8 mouse cellular contexts compared by ENCODE assay signal in the genomic region with DNA sequence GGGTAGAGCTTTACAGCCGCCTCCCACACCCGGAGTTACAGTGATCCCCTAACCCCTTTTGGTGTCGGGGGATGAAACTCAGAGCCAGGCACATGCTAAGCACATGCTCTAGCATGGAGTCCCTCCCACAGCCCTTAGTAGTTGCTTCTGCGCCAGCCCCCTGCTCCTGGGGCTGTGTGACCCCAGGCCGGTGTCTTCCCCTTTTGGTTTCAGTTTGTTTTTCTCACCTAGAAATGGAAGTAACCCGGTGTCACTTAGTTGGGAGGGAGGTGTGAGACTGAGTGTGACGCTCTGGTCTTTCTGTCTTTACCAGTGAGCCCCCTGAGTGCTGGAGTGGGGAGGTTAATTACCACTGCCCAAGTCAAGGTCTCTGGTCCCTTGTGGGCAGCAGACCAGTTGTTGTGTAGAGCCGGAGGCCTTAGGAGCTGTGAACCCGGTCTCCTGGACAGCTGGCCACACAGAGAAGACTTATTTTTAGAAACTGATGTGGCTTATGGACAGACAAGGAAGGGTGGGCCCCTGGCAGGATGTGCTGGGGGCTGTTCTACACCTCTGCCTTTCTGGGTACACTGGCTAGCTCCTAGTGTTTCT. TPM values are rescaled to one million over a fixed set of nuclear protein-coding genes. Genes with fewer than 3 reads are reported as not detected.
DNase-seq lines count a peak whose midpoint lies in the region; ATAC-seq and TF ChIP-seq lines count a peak whose summit lies in the region.

No protein-coding gene starts in this region.

- H3K27ac ChIP-seq in thymus, adult 2 months (ENCODE audit: control insufficient read depth, insufficient read depth, low read length), result peak overlapping the region; percentile 61; the same call in 1 of the 2 replicates
- no peak overlapping the region for H3K27ac ChIP-seq in forebrain, embryonic 15.5 days (replicated peaks)
- H3K27ac ChIP-seq in hindbrain, embryonic 13.5 days, result no peak overlapping the region
- H3K27ac ChIP-seq in liver, postnatal 0 days (ENCODE audit: low read depth), result peak overlapping the region; percentile 56

- peak; percentile 30 for DNase-seq in thymus, adult 2 months
- DNase-seq in thymus, adult 18-20 months, result no peak
- peak; percentile 46 for DNase-seq in liver, postnatal 0 days
- no peak for DNase-seq in adrenal gland, adult 18-20 months (ENCODE audit: low spot score in 2 of 2)
- DNase-seq in urinary bladder, adult 18-20 months (ENCODE audit: low spot score in 2 of 2), result no peak

- no peak for ATAC-seq in forebrain, embryonic 15.5 days (replicated peaks)
- ATAC-seq in hindbrain, embryonic 13.5 days (ENCODE audit: low FRiP score), result 0 out of 2 replicates have a peak, but pooled peaks have one; percentile 1
- peak; percentile 17; the same call in 1 of the 2 replicates for ATAC-seq in liver, postnatal 0 days
- ATAC-seq in neutrophil, adult 5-6 weeks (ENCODE audit: extremely low read depth, insufficient number of reproducible peaks, low FRiP score, poor library complexity, severe bottlenecking), result peak; percentile 57

- no peak for TF ChIP-seq POLR2A in thymus, adult 2 months (IDR thresholded peaks at IDR 0.05; ENCODE audit: control insufficient read depth, extremely low read depth, insufficient read depth, low read length, poor library complexity)

- no peaks in the 10 kb centered on the region for H3K27me3 ChIP-seq in thymus, adult 2 months (ENCODE audit: control insufficient read depth, insufficient read depth, low read length)
- no peaks in the 10 kb centered on the region for H3K27me3 ChIP-seq in forebrain, embryonic 15.5 days
- peaks cover 13% of the 10 kb centered on the region; the same call in 1 of the 2 replicates for H3K27me3 ChIP-seq in hindbrain, embryonic 13.5 days
- 0 out of 2 replicates have a peak, but pooled peaks cover 4% of the 10 kb centered on the region for H3K27me3 ChIP-seq in liver, postnatal 0 days (ENCODE audit: insufficient read depth, low read length)

- TF ChIP-seq CTCF in thymus, adult 2 months (IDR thresholded peaks at IDR 0.05; ENCODE audit: borderline replicate concordance, control insufficient read depth, extremely low read depth, insufficient read depth, low read length, poor library complexity), result no peak
- TF ChIP-seq CTCF in liver, postnatal 0 days (IDR thresholded peaks at IDR 0.05; ENCODE audit: low read depth), result no peak

- H3K9ac ChIP-seq in forebrain, embryonic 15.5 days (replicated peaks), result peak overlapping the region; percentile 64; the same call in 1 of the 2 replicates
- peak overlapping the region; percentile 82 for H3K9ac ChIP-seq in hindbrain, embryonic 13.5 days
- H3K9ac ChIP-seq in liver, postnatal 0 days (replicated peaks), result peak overlapping the region; percentile 68

- WGBS in thymus, adult 2 months, result 4% methylated on average over 9 of the region's 9 CpGs
- 52% methylated on average over 9 of the region's 9 CpGs for WGBS in forebrain, embryonic 15.5 days
- WGBS in hindbrain, embryonic 13.5 days, result 55% methylated on average over 9 of the region's 9 CpGs
- WGBS in liver, postnatal 0 days (ENCODE audit: insufficient replicate concordance), result 12% methylated on average over 9 of the region's 9 CpGs

- H3K4me3 ChIP-seq in thymus, adult 2 months (ENCODE audit: control insufficient read depth, insufficient read depth, low read length), result peak overlapping the region; percentile 67
- peak overlapping the region; percentile 56 for H3K4me3 ChIP-seq in forebrain, embryonic 15.5 days
- H3K4me3 ChIP-seq in hindbrain, embryonic 13.5 days, result peak overlapping the region; percentile 54
- peak overlapping the region; percentile 63 for H3K4me3 ChIP-seq in liver, postnatal 0 days (ENCODE audit: low read depth, low read length)

- H3K4me2 ChIP-seq in forebrain, embryonic 15.5 days (replicated peaks), result peak overlapping the region; percentile 61
- peak overlapping the region; percentile 62 for H3K4me2 ChIP-seq in hindbrain, embryonic 13.5 days
- H3K4me2 ChIP-seq in liver, postnatal 0 days (ENCODE audit: low read depth, low read length), result peak overlapping the region; percentile 92

- no peaks in the 10 kb centered on the region for H3K36me3 ChIP-seq in thymus, adult 2 months (ENCODE audit: control insufficient read depth, insufficient read depth, low read length)
- no peaks in the 10 kb centered on the region for H3K36me3 ChIP-seq in forebrain, embryonic 15.5 days
- H3K36me3 ChIP-seq in hindbrain, embryonic 13.5 days, result no peaks in the 10 kb centered on the region
- no peaks in the 10 kb centered on the region for H3K36me3 ChIP-seq in liver, postnatal 0 days (replicated peaks; ENCODE audit: insufficient read depth, low read length)

- no peak for TF ChIP-seq EP300 in liver, postnatal 0 days (IDR thresholded peaks at IDR 0.05; ENCODE audit: low read depth)

- no peaks in the 10 kb centered on the region for H3K9me3 ChIP-seq in forebrain, embryonic 15.5 days
- no peaks in the 10 kb centered on the region for H3K9me3 ChIP-seq in hindbrain, embryonic 13.5 days
- H3K9me3 ChIP-seq in liver, postnatal 0 days (ENCODE audit: low read length), result no peaks in the 10 kb centered on the region

- H3K4me1 ChIP-seq in thymus, adult 2 months (replicated peaks; ENCODE audit: control insufficient read depth, insufficient read depth, low read length), result peaks cover 22% of the 10 kb centered on the region
- H3K4me1 ChIP-seq in forebrain, embryonic 15.5 days, result peaks cover 32% of the 10 kb centered on the region
- peaks cover 43% of the 10 kb centered on the region for H3K4me1 ChIP-seq in hindbrain, embryonic 13.5 days (replicated peaks)
- peaks cover 23% of the 10 kb centered on the region for H3K4me1 ChIP-seq in liver, postnatal 0 days (ENCODE audit: insufficient read depth)

RNA-seq across cellular contexts. Expression of a gene that starts 0.9 kb away (rescaled TPM):
- 29.3 and 34.1 TPM in 2 replicates for polyA plus RNA-seq in thymus, adult 2 months (2012; rRNA removed)
- 25.9 and 26.4 TPM in 2 replicates for polyA plus RNA-seq in forebrain, embryonic 15.5 days (2015; fragmentation: Nextera tagmentation; extraction: Ambion mirVana)
- 22.8 and 23.4 TPM in 2 replicates for polyA plus RNA-seq in hindbrain, embryonic 13.5 days (2015; fragmentation: Nextera tagmentation; extraction: Ambion mirVana)
- polyA plus RNA-seq in liver, postnatal 0 days (2015; fragmentation: Nextera tagmentation; extraction: Ambion mirVana), result 4.3 and 5.8 TPM in 2 replicates
- total RNA-seq in neutrophil, adult 5-6 weeks (2017), result 13.6 and 16.9 TPM in 2 replicates
- 10 to 100 TPM in 1 of 2 experiments, 1 to 10 TPM in 1; 6.6 to 11.4 TPM for total RNA-seq in adrenal gland, adult 18-20 months (2021)

RNA-seq across cellular contexts. Expression of a gene that starts 11.7 kb away (rescaled TPM):
- 18.1 and 25.9 TPM in 2 replicates for polyA plus RNA-seq in thymus, adult 2 months (2012; rRNA removed)
- 16.6 and 19.3 TPM in 2 replicates for polyA plus RNA-seq in forebrain, embryonic 15.5 days (2015; fragmentation: Nextera tagmentation; extraction: Ambion mirVana)
- 13.1 and 13.5 TPM in 2 replicates for polyA plus RNA-seq in hindbrain, embryonic 13.5 days (2015; fragmentation: Nextera tagmentation; extraction: Ambion mirVana)
- 14.0 and 15.9 TPM in 2 replicates for polyA plus RNA-seq in liver, postnatal 0 days (2015; fragmentation: Nextera tagmentation; extraction: Ambion mirVana)
- total RNA-seq in neutrophil, adult 5-6 weeks (2017), result 4.7 and 5.4 TPM in 2 replicates
- total RNA-seq in adrenal gland, adult 18-20 months (2021), result 10 to 100 TPM; 52.4 to 67.9 TPM

RNA-seq across cellular contexts. Expression of a gene that starts 12.3 kb away (rescaled TPM):
- not detected in 2 replicates for polyA plus RNA-seq in thymus, adult 2 months (2012; rRNA removed)
- polyA plus RNA-seq in forebrain, embryonic 15.5 days (2015; fragmentation: Nextera tagmentation; extraction: Ambion mirVana), result 0.23 and 0.24 TPM in 2 replicates
- 0.53 and 0.56 TPM in 2 replicates for polyA plus RNA-seq in hindbrain, embryonic 13.5 days (2015; fragmentation: Nextera tagmentation; extraction: Ambion mirVana)
- not detected in 2 replicates for polyA plus RNA-seq in liver, postnatal 0 days (2015; fragmentation: Nextera tagmentation; extraction: Ambion mirVana)
- not detected in 2 replicates for total RNA-seq in neutrophil, adult 5-6 weeks (2017)
- not detected for total RNA-seq in adrenal gland, adult 18-20 months (2021)

RNA-seq across cellular contexts. Expression of a gene that starts 13.2 kb away (rescaled TPM):
- 0.92 and 1.1 TPM in 2 replicates for polyA plus RNA-seq in thymus, adult 2 months (2012; rRNA removed)
- polyA plus RNA-seq in forebrain, embryonic 15.5 days (2015; fragmentation: Nextera tagmentation; extraction: Ambion mirVana), result 3.5 and 4.2 TPM in 2 replicates
- 9.0 and 9.6 TPM in 2 replicates for polyA plus RNA-seq in hindbrain, embryonic 13.5 days (2015; fragmentation: Nextera tagmentation; extraction: Ambion mirVana)
- not detected in 2 replicates for polyA plus RNA-seq in liver, postnatal 0 days (2015; fragmentation: Nextera tagmentation; extraction: Ambion mirVana)
- 1.3 and 1.4 TPM in 2 replicates for total RNA-seq in neutrophil, adult 5-6 weeks (2017)
- not detected for total RNA-seq in adrenal gland, adult 18-20 months (2021)

RNA-seq across cellular contexts. Expression of a gene that starts 17.2 kb away (rescaled TPM):
- 158 and 173 TPM in 2 replicates for polyA plus RNA-seq in thymus, adult 2 months (2012; rRNA removed)
- polyA plus RNA-seq in forebrain, embryonic 15.5 days (2015; fragmentation: Nextera tagmentation; extraction: Ambion mirVana), result 136 TPM in 2 replicates
- polyA plus RNA-seq in hindbrain, embryonic 13.5 days (2015; fragmentation: Nextera tagmentation; extraction: Ambion mirVana), result 142 and 145 TPM in 2 replicates
- polyA plus RNA-seq in liver, postnatal 0 days (2015; fragmentation: Nextera tagmentation; extraction: Ambion mirVana), result 37.0 and 41.7 TPM in 2 replicates
- 38.6 and 47.6 TPM in 2 replicates for total RNA-seq in neutrophil, adult 5-6 weeks (2017)
- 10 to 100 TPM; 49.7 to 58.0 TPM for total RNA-seq in adrenal gland, adult 18-20 months (2021)

Comparison
In these comparisons a context has a peak if more than half of its experiments do, and no peak if none do; other contexts are left out.
1. DNase-seq: peak in thymus, adult 2 months (single experiment) and liver, postnatal 0 days (single experiment); none in thymus, adult 18-20 months (0 of 2), adrenal gland, adult 18-20 months (0 of 2) and urinary bladder, adult 18-20 months (0 of 2).
2. H3K27ac ChIP-seq: peak in thymus, adult 2 months (single experiment) and liver, postnatal 0 days (single experiment); none in forebrain, embryonic 15.5 days (single experiment) and hindbrain, embryonic 13.5 days (single experiment).
3. Peak in every context shown above with its lines, with median percentiles within 50 percentile points of each other: H3K4me3 ChIP-seq, H3K4me2 ChIP-seq and H3K9ac ChIP-seq.